Mouse (Mus musculus) C3H10T1/2 (cell line): ENCODE results near the gene Gas8. TPM values are rescaled to one million over a fixed set of nuclear protein-coding genes. Genes with fewer than 3 reads are reported as not detected.

ENCODE experiments used
- polyA plus RNA-seq, 2 experiments: library from polyadenylated mRNA; unstranded; fragments of >200 nt; fragmentation: generic; extraction: Trizol; gene quantifications; one replicate each; pipeline ENCODE4 v1.2.1; 2012; ENCODE audit warnings: missing spikeins in 2 of 2

Gene Gas8
- polyA plus RNA-seq: 10 to 100 TPM; 24.0 to 45.5 TPM

DNA sequence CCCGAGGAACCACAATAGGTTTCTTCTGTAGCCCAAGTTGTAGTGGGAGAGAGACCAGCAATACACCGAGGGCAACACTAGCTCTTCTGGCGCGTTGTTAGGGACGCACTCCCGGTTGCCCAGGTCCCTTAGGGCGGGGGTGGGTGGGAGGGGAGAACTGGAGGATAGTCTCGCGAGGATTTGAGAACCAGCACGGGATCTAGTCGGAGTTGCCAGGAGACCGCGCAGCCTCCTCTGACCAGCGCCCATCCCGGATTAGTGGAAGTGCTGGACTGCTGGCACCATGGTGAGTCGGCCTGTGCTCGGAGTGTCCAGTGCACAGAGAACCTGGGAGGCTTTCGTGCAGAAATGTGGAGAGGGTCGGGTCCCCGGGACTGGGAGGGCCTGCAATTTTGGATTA is at the start of gene Gas8:
Gas8 (plus strand) TSS at position 168 of the 400 bp plus-strand sequence.

DNA sequence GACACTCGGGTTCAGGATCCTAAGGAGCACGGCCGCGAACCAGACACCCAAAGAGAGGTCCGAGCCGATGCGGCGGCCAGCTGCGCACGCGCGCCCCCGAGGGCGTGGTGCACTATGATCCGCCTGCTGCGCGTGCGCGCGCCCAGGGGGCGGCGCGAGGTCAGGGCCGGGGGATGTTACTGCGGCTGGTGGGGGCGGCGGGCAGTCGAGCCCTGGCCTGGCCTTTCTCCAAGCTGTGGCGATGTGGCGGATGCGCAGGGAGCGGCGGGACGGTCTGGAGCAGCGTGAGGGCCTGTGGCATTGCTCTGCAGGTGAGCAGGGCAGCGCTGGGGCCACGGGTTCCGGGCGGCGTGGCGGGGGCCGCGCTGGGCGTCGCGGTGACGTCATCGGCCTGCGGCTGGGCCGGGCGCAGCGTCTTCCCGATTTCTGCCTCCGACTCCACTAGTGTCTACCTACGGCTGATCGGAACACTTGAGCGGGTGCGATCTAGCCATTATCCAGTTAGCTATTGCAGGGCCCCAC is 40.8 kb upstream of the Gas8 start, which contains the start of gene Afg3l1:
Afg3l1 (plus strand) TSS at position 167 of the 522 bp plus-strand sequence.

DNA sequence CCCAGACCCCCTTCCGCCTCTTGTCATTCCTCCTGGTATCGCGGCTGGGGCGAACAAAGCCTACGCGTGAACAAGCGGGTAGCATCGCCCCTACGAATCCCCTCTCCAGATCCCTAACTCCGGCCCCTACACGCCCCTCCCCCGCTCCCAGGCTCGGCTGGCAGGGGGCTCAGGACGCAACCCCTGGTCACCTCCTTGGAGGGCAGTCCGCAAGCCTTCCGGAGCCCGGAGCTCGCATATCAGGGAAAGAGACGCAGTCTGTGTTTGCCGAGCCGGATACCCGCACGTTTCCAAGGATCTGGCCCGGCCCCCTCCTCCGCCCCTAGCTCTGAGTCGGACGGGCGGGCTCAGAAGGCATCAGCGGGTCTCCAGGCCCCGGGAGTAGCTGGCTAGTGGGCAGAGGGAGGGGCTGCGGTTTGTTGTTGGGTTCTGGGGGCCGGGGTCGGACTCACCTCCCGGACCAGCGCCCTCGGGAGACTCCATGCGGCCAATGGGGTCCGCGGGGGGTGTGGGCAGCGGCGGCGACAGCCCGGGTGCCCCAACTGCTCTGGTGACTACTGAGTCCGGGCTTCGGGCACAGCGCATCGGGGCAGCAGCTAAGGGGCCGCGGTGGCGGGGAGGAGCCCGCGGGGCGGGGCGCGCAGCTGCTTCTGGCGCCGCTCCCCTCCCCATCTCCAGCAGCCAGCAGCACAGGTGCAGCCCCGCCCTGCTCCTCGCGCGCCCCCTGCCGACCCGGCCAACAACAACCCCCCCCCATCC is 3.7 kb upstream of the Gas8 start, which contains the start of gene Dbndd1:
Dbndd1 (minus strand) TSS at position 683 of the 759 bp plus-strand sequence.

Other genes with a start within 250 kb of the Gas8 start
- 10 to 100 TPM; 12.4 to 13.9 TPM for gene Fanca, start 200.3 kb upstream of the Gas8 start, polyA plus RNA-seq
- 1 to 10 TPM; 3.2 to 7.7 TPM for gene Spire2, start 186.1 kb upstream of the Gas8 start, polyA plus RNA-seq
- gene Tcf25, start 145.1 kb upstream of the Gas8 start, polyA plus RNA-seq: 100 to 1,000 TPM; 119 to 155 TPM
- gene Mc1r, start 111.7 kb upstream of the Gas8 start, polyA plus RNA-seq: under 1 TPM; 0.01 to 0.02 TPM
- 1 to 10 TPM; 3.2 to 9.8 TPM for gene Tubb3, start 107.4 kb upstream of the Gas8 start, polyA plus RNA-seq
- 10 to 100 TPM; 18.9 to 32.1 TPM for gene Def8, start 95.3 kb upstream of the Gas8 start, polyA plus RNA-seq
- 10 to 100 TPM; 22.1 to 24.6 TPM for gene Afg3l1, start 40.9 kb upstream of the Gas8 start, polyA plus RNA-seq
- 1 to 10 TPM in 1 of 2 experiments, under 1 TPM in 1; 0.30 to 1.5 TPM for gene Dbndd1, start 3.4 kb upstream of the Gas8 start, polyA plus RNA-seq
- gene Rhou, start 135.1 kb downstream of the Gas8 start, polyA plus RNA-seq: 10 to 100 TPM in 1 of 2 experiments, 1 to 10 TPM in 1; 4.1 to 35.4 TPM